Mouse (Mus musculus): Measurements from ENCODE around the gene Prr15. TPM values are rescaled to one million over a fixed set of nuclear protein-coding genes. Genes with fewer than 3 reads are reported as not detected.

The Prr15 gene
- 2.0 and 3.1 TPM in 2 replicates for polyA plus RNA-seq (2014; fragmentation: Nextera tagmentation; extraction: Ambion mirVana)

GRCm38 (mm10) chr6:54325246-54325885 is at the start of gene Prr15:
Prr15 (plus strand) TSS chr6:54325835.
- peak within 1 kb of the TSS; percentile 60 for H3K9ac ChIP-seq (ENCODE audit: low read length)
- H3K36me3 ChIP-seq (ENCODE audit: control insufficient read depth, insufficient read depth, low read length): no peaks in the 10 kb centered on the region
- H3K4me3 ChIP-seq (ENCODE audit: low read depth, low read length): peak within 1 kb of the TSS; percentile 46
- peak within 1 kb of the TSS; percentile 91 for H3K4me2 ChIP-seq (ENCODE audit: low read length)
- peaks cover 23% of the 10 kb centered on the region; the same call in 1 of the 2 replicates for H3K27me3 ChIP-seq (replicated peaks; ENCODE audit: control insufficient read depth, insufficient read depth, low read length)
- DNase-seq (ENCODE audit: low spot score): no peak
- whole genome bisulfite sequencing: 78% methylated on average over 3 of the region's 3 CpGs
- ATAC-seq: no peak
- H3K27ac ChIP-seq (ENCODE audit: low read depth, low read length): no peak within 1 kb of the TSS
- no peaks in the 10 kb centered on the region for H3K9me3 ChIP-seq (replicated peaks; ENCODE audit: control insufficient read depth, low read length)
- H3K4me1 ChIP-seq (ENCODE audit: control insufficient read depth, insufficient read depth, low read length): peaks cover 17% of the 10 kb centered on the region

GRCm38 (mm10) chr6:54277234-54277633 is 48.4 kb upstream of the Prr15 start:
- peaks cover 5% of the 10 kb centered on the region; the same call in 1 of the 2 replicates for H3K4me1 ChIP-seq (ENCODE audit: control insufficient read depth, insufficient read depth, low read length)
- H3K4me2 ChIP-seq (ENCODE audit: low read length): no peak overlapping the region
- H3K9me3 ChIP-seq (replicated peaks; ENCODE audit: control insufficient read depth, low read length): no peaks in the 10 kb centered on the region
- no peak overlapping the region for H3K27ac ChIP-seq (ENCODE audit: low read depth, low read length)
- no peak overlapping the region for H3K4me3 ChIP-seq (ENCODE audit: low read depth, low read length)
- no peak overlapping the region for H3K9ac ChIP-seq (ENCODE audit: low read length)
- no peaks in the 10 kb centered on the region for H3K27me3 ChIP-seq (replicated peaks; ENCODE audit: control insufficient read depth, insufficient read depth, low read length)
- ATAC-seq: no peak
- DNase-seq (ENCODE audit: low spot score): no peak
- 79% methylated on average over 4 of the region's 4 CpGs for WGBS
- no peaks in the 10 kb centered on the region for H3K36me3 ChIP-seq (ENCODE audit: control insufficient read depth, insufficient read depth, low read length)

- H3K4me1 ChIP-seq (ENCODE audit: control insufficient read depth, insufficient read depth, low read length): peaks cover 5% of the 10 kb centered on the region; the same call in 1 of the 2 replicates
- H3K27me3 ChIP-seq (replicated peaks; ENCODE audit: control insufficient read depth, insufficient read depth, low read length): no peaks in the 10 kb centered on the region
- no peak overlapping the region for H3K9ac ChIP-seq (ENCODE audit: low read length)
- no peaks in the 10 kb centered on the region for H3K36me3 ChIP-seq (ENCODE audit: control insufficient read depth, insufficient read depth, low read length)
- DNase-seq (ENCODE audit: low spot score): no peak
- ATAC-seq: no peak
- no peaks in the 10 kb centered on the region for H3K9me3 ChIP-seq (replicated peaks; ENCODE audit: control insufficient read depth, low read length)
- no peak overlapping the region for H3K4me2 ChIP-seq (ENCODE audit: low read length)
- 21% methylated on average over 5 of the region's 5 CpGs for WGBS
- H3K27ac ChIP-seq (ENCODE audit: low read depth, low read length): no peak overlapping the region
- H3K4me3 ChIP-seq (ENCODE audit: low read depth, low read length): no peak overlapping the region
Measured at GRCm38 (mm10) chr6:54277828-54278227, 47.8 kb upstream of the Prr15 start.

- Histone ChIP-seq H3K9ac (ENCODE audit: low read length) (no peak overlapping the region), H3K36me3 (ENCODE audit: control insufficient read depth, insufficient read depth, low read length) (no peaks in the 10 kb centered on the region), H3K9me3 (replicated peaks; ENCODE audit: control insufficient read depth, low read length) (no peaks in the 10 kb centered on the region), H3K4me2 (ENCODE audit: low read length) (no peak overlapping the region), H3K27me3 (replicated peaks; ENCODE audit: control insufficient read depth, insufficient read depth, low read length) (no peaks in the 10 kb centered on the region), H3K27ac (ENCODE audit: low read depth, low read length) (no peak overlapping the region), H3K4me1 (ENCODE audit: control insufficient read depth, insufficient read depth, low read length) (peaks cover 5% of the 10 kb centered on the region; the same call in 1 of the 2 replicates), H3K4me3 (ENCODE audit: low read depth, low read length) (no peak overlapping the region)
- 94% methylated on average over 2 of the region's 2 CpGs for WGBS
- no peak for DNase-seq (ENCODE audit: low spot score)
- ATAC-seq: no peak
Measured at GRCm38 (mm10) chr6:54278613-54279012, 47.0 kb upstream of the Prr15 start.

GRCm38 (mm10) chr6:54279391-54279790 is 46.2 kb upstream of the Prr15 start:
- no peaks in the 10 kb centered on the region for H3K27me3 ChIP-seq (replicated peaks; ENCODE audit: control insufficient read depth, insufficient read depth, low read length)
- peaks cover 5% of the 10 kb centered on the region; the same call in 1 of the 2 replicates for H3K4me1 ChIP-seq (ENCODE audit: control insufficient read depth, insufficient read depth, low read length)
- no peak overlapping the region for H3K4me2 ChIP-seq (ENCODE audit: low read length)
- H3K27ac ChIP-seq (ENCODE audit: low read depth, low read length): no peak overlapping the region
- no peaks in the 10 kb centered on the region for H3K9me3 ChIP-seq (replicated peaks; ENCODE audit: control insufficient read depth, low read length)
- H3K9ac ChIP-seq (ENCODE audit: low read length): no peak overlapping the region
- no peaks in the 10 kb centered on the region for H3K36me3 ChIP-seq (ENCODE audit: control insufficient read depth, insufficient read depth, low read length)
- no peak for ATAC-seq
- no peak overlapping the region for H3K4me3 ChIP-seq (ENCODE audit: low read depth, low read length)
- no peak for DNase-seq (ENCODE audit: low spot score)
- WGBS: 84% methylated on average over 11 of the region's 11 CpGs

GRCm38 (mm10) chr6:54280248-54280647 is 45.4 kb upstream of the Prr15 start:
- Histone ChIP-seq H3K27me3 (replicated peaks; ENCODE audit: control insufficient read depth, insufficient read depth, low read length) (no peaks in the 10 kb centered on the region), H3K27ac (ENCODE audit: low read depth, low read length) (no peak overlapping the region), H3K9me3 (replicated peaks; ENCODE audit: control insufficient read depth, low read length) (no peaks in the 10 kb centered on the region), H3K4me2 (ENCODE audit: low read length) (no peak overlapping the region), H3K36me3 (ENCODE audit: control insufficient read depth, insufficient read depth, low read length) (no peaks in the 10 kb centered on the region), H3K4me3 (ENCODE audit: low read depth, low read length) (no peak overlapping the region), H3K9ac (ENCODE audit: low read length) (no peak overlapping the region), H3K4me1 (ENCODE audit: control insufficient read depth, insufficient read depth, low read length) (peaks cover 5% of the 10 kb centered on the region; the same call in 1 of the 2 replicates)
- 78% methylated on average over 6 of the region's 6 CpGs for WGBS
- DNase-seq (ENCODE audit: low spot score) (no peak), ATAC-seq (no peak)

GRCm38 (mm10) chr6:54283299-54283698 is 42.3 kb upstream of the Prr15 start:
- Histone ChIP-seq H3K4me2 (ENCODE audit: low read length) (no peak overlapping the region), H3K4me3 (ENCODE audit: low read depth, low read length) (no peak overlapping the region), H3K9me3 (replicated peaks; ENCODE audit: control insufficient read depth, low read length) (no peaks in the 10 kb centered on the region), H3K27me3 (replicated peaks; ENCODE audit: control insufficient read depth, insufficient read depth, low read length) (no peaks in the 10 kb centered on the region), H3K27ac (ENCODE audit: low read depth, low read length) (no peak overlapping the region), H3K9ac (ENCODE audit: low read length) (no peak overlapping the region), H3K4me1 (ENCODE audit: control insufficient read depth, insufficient read depth, low read length) (no peaks in the 10 kb centered on the region; the same call in 1 of the 2 replicates), H3K36me3 (ENCODE audit: control insufficient read depth, insufficient read depth, low read length) (no peaks in the 10 kb centered on the region)
- WGBS: 4% methylated on average over 1 of the region's 1 CpGs
- ATAC-seq: no peak
- DNase-seq (ENCODE audit: low spot score): no peak

- no peaks in the 10 kb centered on the region for H3K9me3 ChIP-seq (replicated peaks; ENCODE audit: control insufficient read depth, low read length)
- 92% methylated on average over 12 of the region's 12 CpGs for WGBS
- H3K4me3 ChIP-seq (ENCODE audit: low read depth, low read length): no peak overlapping the region
- DNase-seq (ENCODE audit: low spot score): no peak
- no peak for ATAC-seq
- H3K4me1 ChIP-seq (ENCODE audit: control insufficient read depth, insufficient read depth, low read length): no peaks in the 10 kb centered on the region
- no peak overlapping the region for H3K27ac ChIP-seq (ENCODE audit: low read depth, low read length)
- no peaks in the 10 kb centered on the region for H3K36me3 ChIP-seq (ENCODE audit: control insufficient read depth, insufficient read depth, low read length)
- no peak overlapping the region for H3K9ac ChIP-seq (ENCODE audit: low read length)
- no peak overlapping the region for H3K4me2 ChIP-seq (ENCODE audit: low read length)
- no peaks in the 10 kb centered on the region for H3K27me3 ChIP-seq (replicated peaks; ENCODE audit: control insufficient read depth, insufficient read depth, low read length)
Measured at GRCm38 (mm10) chr6:54284167-54284711, 41.4 kb upstream of the Prr15 start.

GRCm38 (mm10) chr6:54286813-54287212 is 38.8 kb upstream of the Prr15 start:
- 74% methylated on average over 5 of the region's 5 CpGs for WGBS
- Histone ChIP-seq H3K4me3 (ENCODE audit: low read depth, low read length) (no peak overlapping the region), H3K27me3 (replicated peaks; ENCODE audit: control insufficient read depth, insufficient read depth, low read length) (no peaks in the 10 kb centered on the region), H3K27ac (ENCODE audit: low read depth, low read length) (no peak overlapping the region), H3K9me3 (replicated peaks; ENCODE audit: control insufficient read depth, low read length) (no peaks in the 10 kb centered on the region), H3K4me2 (ENCODE audit: low read length) (no peak overlapping the region), H3K36me3 (ENCODE audit: control insufficient read depth, insufficient read depth, low read length) (0 out of 2 replicates have a peak, but pooled peaks cover 3% of the 10 kb centered on the region), H3K4me1 (ENCODE audit: control insufficient read depth, insufficient read depth, low read length) (no peaks in the 10 kb centered on the region), H3K9ac (ENCODE audit: low read length) (no peak overlapping the region)
- DNase-seq (ENCODE audit: low spot score) (peak; percentile 21), ATAC-seq (no peak)

Measured in forebrain, embryonic 14.5 days (tissue).